Mouse (Mus musculus) heart, adult 18-20 months (tissue): Measurements from ENCODE around the gene Dync2li1. TPM values are rescaled to one million over a fixed set of nuclear protein-coding genes. Genes with fewer than 3 reads are reported as not detected.

Source experiments
- DNase-seq, 2 experiments: peaks; one replicate each; pipeline ENCODE4 v3.0.0; 2021 to 2022; ENCODE audit warnings: mixed read lengths in 1 of 2
- long read RNA-seq, 2 experiments: library from polyadenylated mRNA; stranded (forward); transcript quantifications; one replicate each; pipeline ENCODE4 v2.0.0; 2021
- total RNA-seq, 2 experiments: library from RNA; stranded (reverse); gene quantifications; 2 replicates each; pipeline ENCODE4 v1.2.3; 2021

Gene Dync2li1
- 1 to 10 TPM; 2.9 to 3.2 TPM for total RNA-seq
- long read RNA-seq, experiment 1, partial matches to known transcripts = 0 of 2 reads
- long read RNA-seq, experiment 1, other reads (novel, unspliced or antisense) = 0 of 2 reads
- long read RNA-seq, experiment 2, partial matches to known transcripts = 0 of 1 reads
- long read RNA-seq, experiment 2, other reads (novel, unspliced or antisense) = 0 of 1 reads

- DNase-seq = peak; percentile 88 to 91
Observed at GRCm38 (mm10) chr17:84626276-84626856, at the start of gene Dync2li1. Gene Dync2li1 (plus strand): TSS chr17:84626496.

DNA sequence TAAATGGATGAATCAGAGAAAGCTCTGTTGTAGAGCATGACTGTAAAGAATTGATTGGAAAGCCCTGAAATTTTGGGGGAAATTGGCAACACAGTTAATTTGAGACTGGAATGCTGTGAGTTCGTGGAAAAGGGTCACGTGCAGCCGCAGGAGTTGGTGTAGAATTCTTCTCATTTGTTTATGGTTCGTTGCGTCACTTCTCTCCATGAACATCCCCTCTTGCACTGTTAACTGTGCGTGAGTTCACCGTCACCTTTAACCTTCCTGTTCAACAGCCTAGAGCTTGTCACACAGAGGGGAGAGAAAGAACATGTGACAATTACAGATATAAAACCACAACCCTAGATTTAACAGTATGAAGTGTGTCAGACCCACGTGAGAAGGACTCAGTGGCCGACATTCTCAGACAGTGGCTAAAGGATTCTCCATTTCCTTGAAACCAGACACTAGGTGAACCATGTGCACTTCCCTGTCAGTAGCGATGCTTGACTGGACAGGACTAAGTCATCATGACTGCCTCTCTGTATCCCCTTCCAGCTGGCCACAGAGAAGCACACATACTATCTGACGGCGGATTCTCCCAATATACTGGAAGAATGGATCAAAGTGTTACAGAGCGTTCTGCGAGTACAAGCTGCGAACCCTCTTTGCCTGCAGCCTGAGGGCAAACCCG is 49.5 kb upstream of the Dync2li1 start:
- DNase-seq = no peak

- peak in 1 of 2 experiments; percentile 11 for DNase-seq
Observed at GRCm38 (mm10) chr17:84579249-84579648, 47.0 kb upstream of the Dync2li1 start.

DNA sequence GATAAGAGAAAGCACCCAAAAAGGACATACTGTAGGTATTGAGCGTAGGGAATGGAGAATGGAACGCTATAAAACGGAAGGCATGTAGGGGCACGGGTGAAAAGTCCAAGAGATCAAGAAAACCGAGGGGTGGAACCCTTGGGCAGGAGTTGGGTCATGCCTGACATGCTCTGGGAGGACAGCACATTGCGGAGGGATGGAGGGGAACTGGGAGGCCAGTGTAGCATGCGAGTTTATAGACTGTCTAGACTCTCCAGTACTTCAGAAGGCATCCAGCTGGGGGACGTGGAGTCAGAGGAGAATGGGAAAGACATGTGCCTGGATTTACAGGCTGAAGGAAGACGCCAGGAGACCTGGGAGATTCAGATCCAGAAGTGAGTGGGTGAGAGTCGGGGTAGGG is 46.5 kb upstream of the Dync2li1 start:
- no peak for DNase-seq

GRCm38 (mm10) chr17:84580821-84581220 is 45.5 kb upstream of the Dync2li1 start:
- DNase-seq = no peak

GRCm38 (mm10) chr17:84581740-84582414 is 44.4 kb upstream of the Dync2li1 start:
- DNase-seq = no peak

- peak in 1 of 2 experiments; percentile 45 for DNase-seq
Observed at GRCm38 (mm10) chr17:84584107-84584506, 42.2 kb upstream of the Dync2li1 start.

GRCm38 (mm10) chr17:84585104-84585503 is 41.2 kb upstream of the Dync2li1 start:
- peak; percentile 44 to 69 for DNase-seq

DNA sequence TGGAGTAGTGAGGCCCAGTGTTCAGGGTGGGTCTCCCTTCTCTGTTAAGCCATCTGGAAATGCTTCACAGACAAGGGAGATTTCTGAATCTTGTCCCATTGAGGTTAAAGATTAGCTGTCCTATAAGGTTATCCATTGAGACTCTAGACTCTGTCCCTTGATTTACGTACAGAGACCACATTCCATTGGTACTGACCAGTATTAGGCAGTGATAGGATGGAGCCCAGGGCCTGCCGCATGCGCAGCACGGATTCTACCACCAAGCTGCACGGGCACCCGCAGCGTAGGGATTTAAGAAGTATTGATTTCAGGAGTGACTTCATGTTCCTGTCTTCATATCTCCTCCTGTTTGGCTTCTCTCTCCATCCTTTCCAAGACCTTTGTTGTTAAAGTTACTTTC is 36.2 kb upstream of the Dync2li1 start:
- DNase-seq = no peak

DNA sequence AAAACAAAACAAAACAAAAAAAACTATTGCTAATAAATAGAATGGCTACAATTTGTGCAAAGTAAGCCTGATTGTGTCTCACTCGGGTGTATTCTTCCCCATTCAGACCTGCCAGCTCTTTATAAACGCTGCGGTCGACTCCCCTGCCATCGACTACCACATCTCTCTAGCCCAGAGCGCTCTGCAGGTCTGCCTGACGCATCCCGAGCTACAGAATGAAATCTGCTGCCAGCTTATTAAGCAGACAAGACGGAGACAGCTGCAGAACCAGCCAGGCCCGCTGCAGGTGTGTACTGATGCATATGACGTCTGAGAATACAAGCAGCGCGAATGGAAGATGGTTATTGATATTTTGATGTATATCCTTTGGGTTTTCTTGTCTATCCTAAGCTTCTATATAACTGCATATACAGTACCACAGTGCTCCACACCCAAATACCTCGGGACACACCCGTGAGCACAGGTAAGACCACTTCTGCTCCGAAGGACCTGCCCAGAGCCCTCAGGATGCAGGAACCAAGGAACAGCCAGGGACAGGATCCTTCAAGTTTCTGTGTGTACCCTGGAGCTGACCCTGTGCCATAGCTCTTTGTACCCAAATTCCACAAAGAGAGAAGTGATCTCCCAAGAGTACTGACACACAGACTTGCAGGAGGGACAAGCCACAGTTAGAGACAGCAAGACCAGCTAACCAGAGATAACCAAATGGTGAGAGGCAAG is 34.7 kb upstream of the Dync2li1 start:
- no peak for DNase-seq

DNA sequence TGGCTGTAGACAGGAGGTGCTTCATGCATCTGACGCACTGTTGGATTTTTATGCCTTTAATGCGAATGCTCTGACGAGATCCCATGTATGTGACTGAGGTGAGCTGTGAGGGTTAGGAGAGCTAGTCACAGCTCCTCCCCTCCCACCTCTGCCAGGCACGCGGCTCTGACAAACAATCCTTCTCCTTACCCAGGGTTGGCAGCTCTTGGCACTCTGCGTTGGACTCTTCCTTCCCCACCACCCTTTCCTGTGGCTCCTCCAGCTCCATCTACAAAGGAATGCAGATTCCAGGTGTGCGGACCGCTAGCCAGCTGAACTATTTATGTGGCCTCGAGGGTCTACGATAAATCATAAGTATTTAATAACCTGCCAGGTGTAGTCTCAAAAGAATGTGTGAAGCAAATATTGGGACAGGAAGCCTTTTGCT is 30.3 kb upstream of the Dync2li1 start:
- DNase-seq = no peak

- DNase-seq = no peak
Observed at GRCm38 (mm10) chr17:84596501-84596900, 29.8 kb upstream of the Dync2li1 start.

DNA sequence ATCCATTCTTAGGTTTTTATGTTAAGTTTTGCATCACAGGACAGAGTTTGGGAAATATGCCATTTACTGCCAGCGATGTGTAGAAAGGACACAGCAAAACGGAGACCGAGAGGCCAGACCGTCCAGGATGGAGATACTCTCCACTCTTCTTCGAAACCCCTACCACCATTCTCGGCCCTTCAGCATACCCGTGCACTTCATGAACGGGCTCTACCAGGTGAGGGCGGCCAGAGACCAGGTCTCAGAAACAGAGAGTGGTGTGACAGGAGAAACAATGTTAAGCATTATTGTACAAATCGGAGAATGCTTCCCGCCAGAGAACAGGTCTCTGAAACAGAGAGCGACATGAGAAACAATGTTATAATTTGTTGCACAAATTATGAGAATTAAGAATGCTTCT is 28.4 kb upstream of the Dync2li1 start:
- DNase-seq = no peak

GRCm38 (mm10) chr17:84598928-84599327 is 27.4 kb upstream of the Dync2li1 start:
- DNase-seq = no peak

DNA sequence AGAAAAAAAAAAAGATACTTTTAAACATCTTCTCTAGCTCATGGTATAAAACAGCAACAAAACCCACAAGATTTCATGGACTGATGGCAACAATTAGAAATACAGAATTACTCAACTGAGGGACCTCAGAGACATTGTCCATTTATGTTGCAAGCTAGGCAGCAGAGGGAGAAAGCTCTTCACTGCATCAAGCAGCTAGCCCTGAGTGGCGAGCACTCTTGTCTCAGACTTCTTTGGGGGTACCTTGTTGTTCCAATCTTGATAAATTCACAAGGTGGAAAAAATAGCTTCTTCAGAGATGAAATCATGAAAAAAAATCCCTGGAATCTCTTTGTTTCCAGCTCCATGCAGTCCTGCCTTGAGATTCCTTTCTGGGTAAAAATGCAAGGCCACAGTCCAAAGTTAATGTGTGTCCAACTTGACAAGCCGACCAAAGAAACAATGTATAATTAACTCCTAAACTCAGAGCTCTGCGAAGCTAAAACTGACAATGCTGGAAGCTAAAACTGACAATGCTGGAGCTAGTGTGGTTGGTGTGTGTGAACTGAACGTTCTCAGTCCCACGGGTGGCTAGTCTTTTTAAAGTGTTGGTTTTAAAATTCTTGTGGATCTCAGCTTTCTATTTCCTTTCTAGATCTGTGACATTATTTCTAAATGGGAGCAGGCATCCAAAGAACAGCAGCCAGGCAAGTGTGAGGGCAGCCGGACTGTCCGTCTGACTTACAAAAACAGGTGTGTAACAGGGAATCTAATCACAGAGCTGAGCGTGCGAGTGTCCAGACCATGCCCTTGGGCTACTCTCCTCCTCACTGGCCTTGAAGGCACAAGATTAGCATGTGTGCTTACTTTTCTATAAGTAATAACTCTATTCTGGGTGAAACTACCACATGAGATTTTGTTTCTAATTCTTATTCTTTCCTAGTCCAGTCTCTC is 26.0 kb upstream of the Dync2li1 start:
- DNase-seq = no peak

GRCm38 (mm10) chr17:84601805-84602204 is 24.5 kb upstream of the Dync2li1 start:
- DNase-seq = no peak

GRCm38 (mm10) chr17:84603202-84603627 is 23.1 kb upstream of the Dync2li1 start:
- peak; percentile 35 to 45 for DNase-seq

- DNase-seq = no peak
Observed at GRCm38 (mm10) chr17:84603709-84604420, 22.4 kb upstream of the Dync2li1 start.

GRCm38 (mm10) chr17:84606976-84607375 is 19.3 kb upstream of the Dync2li1 start:
- no peak for DNase-seq

GRCm38 (mm10) chr17:84607617-84608016 is 18.7 kb upstream of the Dync2li1 start:
- no peak for DNase-seq
